Mouse (Mus musculus): ENCODE measurements around the gene Kdm2b.

- no peak for TF ChIP-seq CTCF (IDR thresholded peaks at IDR 0.05; ENCODE audit: extremely low read depth, insufficient read depth, insufficient read length, insufficient replicate concordance)
- no peak for TF ChIP-seq POLR2A (IDR thresholded peaks at IDR 0.05; ENCODE audit: low read depth, low read length)
Measured at GRCm38 (mm10) chr5:122994303-122994846, 4.8 kb upstream of the Kdm2b start.

Data from spleen, adult 2 months (tissue).